Mouse (Mus musculus): ENCODE measurements around the gene Mgam. TPM values are rescaled to one million over a fixed set of nuclear protein-coding genes. Genes with fewer than 3 reads are reported as not detected.

Gene Mgam
- polyA plus RNA-seq, 1 experiment from 2014 or later, result 0.51 TPM

Other genes starting within 250 kb of the Mgam start
- gene E330009J07Rik, start 192.7 kb upstream of the Mgam start, polyA plus RNA-seq (2015; fragmentation: Nextera tagmentation; extraction: Ambion mirVana), result 0.98 and 1.0 TPM in 2 replicates
- not detected in 2 replicates for gene Wee2, start 189.7 kb upstream of the Mgam start, polyA plus RNA-seq (2015; fragmentation: Nextera tagmentation; extraction: Ambion mirVana)
- 94.1 and 106 TPM in 2 replicates for gene Ssbp1, start 157.5 kb upstream of the Mgam start, polyA plus RNA-seq (2015; fragmentation: Nextera tagmentation; extraction: Ambion mirVana)
- gene Tas2r137, start 137.6 kb upstream of the Mgam start, polyA plus RNA-seq (2015; fragmentation: Nextera tagmentation; extraction: Ambion mirVana), result not detected in 2 replicates
- not detected in 2 replicates for gene Tas2r108, start 135.3 kb upstream of the Mgam start, polyA plus RNA-seq (2015; fragmentation: Nextera tagmentation; extraction: Ambion mirVana)
- gene Prss37, start 109.3 kb upstream of the Mgam start, polyA plus RNA-seq (2015; fragmentation: Nextera tagmentation; extraction: Ambion mirVana), result not detected in 2 replicates
- gene Olfr461, start 73.8 kb upstream of the Mgam start, polyA plus RNA-seq (2015; fragmentation: Nextera tagmentation; extraction: Ambion mirVana), result not detected in 2 replicates
- not detected in 2 replicates for gene Olfr460, start 59.3 kb upstream of the Mgam start, polyA plus RNA-seq (2015; fragmentation: Nextera tagmentation; extraction: Ambion mirVana)
- 4.8 and 5.4 TPM in 2 replicates for gene Clec5a, start 43.0 kb upstream of the Mgam start, polyA plus RNA-seq (2015; fragmentation: Nextera tagmentation; extraction: Ambion mirVana)
- gene Tas2r138, start 15.5 kb upstream of the Mgam start, polyA plus RNA-seq (2015; fragmentation: Nextera tagmentation; extraction: Ambion mirVana), result not detected in 2 replicates

All from liver, embryonic 13.5 days (tissue).